ENCODE assay signal across 8 mouse cellular contexts in genomic region chr12:99391942-99392880, GRCm38 (mm10).
A peak's percentile ranks its signal among the peaks of the same experiment; 100 is the strongest.
DNase-seq lines count a peak whose midpoint lies in the region; ATAC-seq lines count a peak whose summit lies in the region.

No protein-coding gene starts in this region.

- peak overlapping the region; percentile 82 for H3K4me2 ChIP-seq in forebrain, embryonic 14.5 days (ENCODE audit: low read length)
- peak overlapping the region; percentile 77 for H3K4me2 ChIP-seq in neural tube, embryonic 15.5 days

- WGBS in forebrain, embryonic 14.5 days = under 1% methylated on average over 72 of the region's 87 CpGs
- WGBS in neural tube, embryonic 15.5 days = under 1% methylated on average over 83 of the region's 87 CpGs

- H3K27ac ChIP-seq in forebrain, embryonic 14.5 days (ENCODE audit: low read depth, low read length) = peak overlapping the region; percentile 94
- peak overlapping the region; percentile 89 for H3K27ac ChIP-seq in neural tube, embryonic 15.5 days (replicated peaks)

- H3K4me1 ChIP-seq in forebrain, embryonic 14.5 days (ENCODE audit: control insufficient read depth, insufficient read depth, low read length) = peaks cover 18% of the 10 kb centered on the region
- peaks cover 27% of the 10 kb centered on the region for H3K4me1 ChIP-seq in neural tube, embryonic 15.5 days

- H3K9ac ChIP-seq in forebrain, embryonic 14.5 days (ENCODE audit: low read length) = peak overlapping the region; percentile 90
- H3K9ac ChIP-seq in neural tube, embryonic 15.5 days (replicated peaks) = peak overlapping the region; percentile 78

- no peaks in the 10 kb centered on the region for H3K27me3 ChIP-seq in forebrain, embryonic 14.5 days (replicated peaks; ENCODE audit: control insufficient read depth, insufficient read depth, low read length)
- no peaks in the 10 kb centered on the region for H3K27me3 ChIP-seq in neural tube, embryonic 15.5 days (replicated peaks)

- no peaks in the 10 kb centered on the region for H3K9me3 ChIP-seq in forebrain, embryonic 14.5 days (replicated peaks; ENCODE audit: control insufficient read depth, low read length)
- no peaks in the 10 kb centered on the region for H3K9me3 ChIP-seq in neural tube, embryonic 15.5 days (replicated peaks)

- intact Hi-C loops in heart, postnatal 14 days (cut with DNase I) = loop anchor here (2.0 to 10.0 kb wide), 5 partner anchors 49 to 443 kb away; partner anchors contain the start of gene Foxn3

- DNase-seq in ES-CJ7 (ENCODE audit: low read depth, low spot score) = peak; percentile 99
- peak; percentile 99 for DNase-seq in cerebellum, adult 11 months
- DNase-seq in forebrain, embryonic 14.5 days (ENCODE audit: low spot score) = peak; percentile 98
- DNase-seq in heart, postnatal 14 days = peak; percentile 100
- peak; percentile 99 for DNase-seq in layer of hippocampus, adult 11-12 months (ENCODE audit: low spot score)
- peak; percentile 100 for DNase-seq in lung, adult 18-20 months
- peak; percentile 99 for DNase-seq in testis, postnatal 14 days (ENCODE audit: low spot score)

- peak; percentile 92 for ATAC-seq in forebrain, embryonic 14.5 days
- peak; percentile 92 for ATAC-seq in neural tube, embryonic 15.5 days (ENCODE audit: low FRiP score)

- peaks cover 14% of the 10 kb centered on the region for H3K36me3 ChIP-seq in forebrain, embryonic 14.5 days (ENCODE audit: control insufficient read depth, insufficient read depth, low read length)
- H3K36me3 ChIP-seq in neural tube, embryonic 15.5 days = 0 out of 2 replicates have a peak, but pooled peaks cover 4% of the 10 kb centered on the region

- peak overlapping the region; percentile 95 for H3K4me3 ChIP-seq in forebrain, embryonic 14.5 days (ENCODE audit: low read depth, low read length)
- peak overlapping the region; percentile 83 for H3K4me3 ChIP-seq in neural tube, embryonic 15.5 days (replicated peaks)

Comparison
In these comparisons a context has a peak if more than half of its experiments do, and no peak if none do; other contexts are left out.
1. Peak in every context shown above with its lines: DNase-seq, ATAC-seq, H3K4me3 ChIP-seq and H3K27ac ChIP-seq.